Mouse (Mus musculus) skeletal muscle tissue, adult 2 months (tissue): ENCODE measurements around the gene Catspere2.
"Not testable (repeated sequence)": the region's sequence is repeated elsewhere in the genome, so short reads cannot be mapped to it uniquely, and the experiment has no call there.

Experiments used
- DNase-seq: peaks from one replicate; pipeline ENCODE4 v3.0.0-alpha.2; 2012; ENCODE audit warnings: low read depth, low spot score

Catspere2 gene

GRCm38 (mm10) chr1:177983024-177983450 lies at the start of gene Catspere2:
Gene Catspere2 (plus strand): TSS chr1:177983423.
- DNase-seq, result peak; percentile 93

DNA sequence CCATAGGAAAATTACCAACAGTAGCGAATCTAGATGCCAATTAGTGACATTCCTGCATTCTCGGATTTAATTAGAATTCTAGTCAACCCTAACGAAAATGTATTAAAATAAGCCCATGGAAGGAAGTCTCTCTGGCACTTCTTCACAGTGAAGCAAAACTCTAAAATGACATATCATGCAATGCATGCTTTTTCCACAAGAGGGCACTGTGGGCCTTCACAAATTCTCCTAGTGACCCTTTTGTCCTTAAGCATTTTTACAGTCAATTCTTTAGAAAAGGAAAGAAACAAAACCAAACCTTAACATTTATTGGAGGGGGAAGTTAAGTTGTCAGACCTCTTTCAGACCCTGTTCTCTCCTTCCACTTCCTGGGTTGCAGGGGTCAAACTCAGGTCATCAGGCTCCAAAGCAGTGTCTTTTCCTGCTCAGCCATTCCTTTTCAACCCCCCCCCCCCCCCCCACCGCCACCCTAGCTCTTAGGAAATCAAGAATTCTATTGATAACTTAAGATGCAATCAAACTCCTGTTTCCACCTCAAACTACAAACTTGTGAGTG lies 42.7 kb upstream of the Catspere2 start:
- DNase-seq, result not testable (repeated sequence)

GRCm38 (mm10) chr1:177981276-177981675 lies 1.9 kb upstream of the Catspere2 start:
- no peak for DNase-seq

DNA sequence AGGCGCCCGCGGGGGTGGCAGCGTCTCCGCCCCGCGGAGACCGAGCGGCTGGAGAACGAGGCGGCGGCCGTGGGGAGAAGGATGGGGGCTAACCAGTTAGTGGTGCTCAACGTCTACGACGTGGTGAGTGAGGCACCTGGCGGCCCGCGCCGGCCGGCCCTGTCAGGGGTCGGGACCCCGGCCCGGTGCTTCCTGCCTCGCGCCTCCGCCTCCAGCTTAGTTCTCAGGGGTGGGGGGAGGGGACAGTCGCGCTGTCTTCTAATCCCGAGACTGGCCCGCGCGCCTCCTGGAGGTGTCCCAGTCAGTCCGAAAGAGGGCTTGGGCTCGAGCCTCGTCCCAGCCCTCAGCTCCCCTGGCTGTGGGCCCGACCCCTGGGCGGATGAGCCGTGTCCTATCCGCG lies 359 bp downstream of the Catspere2 start:
- DNase-seq, result not testable (repeated sequence)

GRCm38 (mm10) chr1:177984206-177984605 lies 983 bp downstream of the Catspere2 start:
- DNase-seq, result no peak

GRCm38 (mm10) chr1:177987476-177987875 lies 4.3 kb downstream of the Catspere2 start:
- DNase-seq, result not testable (repeated sequence)

GRCm38 (mm10) chr1:178072798-178073197 lies 89.6 kb downstream of the Catspere2 start:
- DNase-seq, result not testable (repeated sequence)

- DNase-seq, result not testable (repeated sequence)
Measured at GRCm38 (mm10) chr1:178097865-178098264, 114.6 kb downstream of the Catspere2 start.

DNA sequence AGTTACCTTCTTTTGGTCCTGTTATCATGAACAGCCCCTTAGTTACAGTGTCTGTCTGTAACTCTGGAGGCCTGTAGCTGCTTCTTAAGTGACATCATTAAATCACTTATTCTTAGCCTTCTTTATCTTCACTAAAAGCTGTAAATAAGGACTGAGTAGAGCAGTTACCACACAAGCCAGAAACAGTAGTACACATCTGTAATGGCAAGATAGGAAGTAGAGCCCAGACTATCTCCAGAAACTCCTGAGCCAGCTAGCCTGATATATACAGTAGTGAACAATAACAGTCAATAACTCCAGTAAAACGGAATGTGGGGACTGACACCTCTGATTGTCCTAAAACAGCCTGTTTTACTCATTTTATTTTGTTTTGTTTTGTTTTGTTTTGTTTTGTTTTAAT lies 125.3 kb downstream of the Catspere2 start:
- DNase-seq, result not testable (repeated sequence)

- not testable (repeated sequence) for DNase-seq
Measured at GRCm38 (mm10) chr1:178122236-178122635, 139.0 kb downstream of the Catspere2 start.

DNA sequence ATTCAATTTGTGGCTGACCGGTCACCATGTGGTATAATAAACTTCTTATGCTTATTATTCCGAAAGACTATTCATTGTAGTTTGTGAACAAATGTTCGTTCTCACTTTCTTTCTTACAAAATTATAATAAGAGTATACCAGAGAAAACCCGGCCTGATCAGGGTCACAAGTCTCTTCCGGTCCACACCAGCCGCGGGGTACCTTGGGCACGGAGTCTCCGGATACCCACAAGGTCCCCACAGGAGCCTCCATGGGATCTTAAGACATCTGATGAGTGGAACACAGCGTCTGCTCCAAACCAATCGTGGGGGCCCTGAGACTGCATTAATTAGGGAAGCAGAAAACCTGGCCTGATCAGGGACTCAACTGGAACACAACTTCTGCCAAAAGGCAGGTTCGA lies 151.1 kb downstream of the Catspere2 start:
- no peak for DNase-seq

- peak; percentile 2 for DNase-seq
Measured at GRCm38 (mm10) chr1:178146513-178146912, 163.3 kb downstream of the Catspere2 start.

DNA sequence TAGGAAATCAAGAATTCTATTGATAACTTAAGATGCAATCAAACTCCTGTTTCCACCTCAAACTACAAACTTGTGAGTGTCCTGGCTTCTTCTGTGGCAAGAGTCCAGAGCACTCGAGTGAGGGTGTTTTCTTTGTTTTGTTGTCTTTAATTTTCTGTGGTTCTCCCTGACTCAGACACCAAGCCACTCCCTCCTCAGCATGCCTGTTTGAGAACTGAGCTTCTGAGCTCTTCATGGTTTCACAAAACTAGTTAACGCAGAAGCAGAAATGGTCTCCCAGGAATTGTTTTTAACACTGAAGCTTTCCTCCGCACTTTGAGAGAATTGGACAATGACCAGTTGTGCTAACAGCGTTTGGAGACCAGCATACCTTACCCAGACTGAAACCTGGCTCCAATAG lies 163.7 kb downstream of the Catspere2 start:
- DNase-seq, result not testable (repeated sequence)

- no peak for DNase-seq
Measured at GRCm38 (mm10) chr1:178182251-178182650, 199.0 kb downstream of the Catspere2 start.

DNA sequence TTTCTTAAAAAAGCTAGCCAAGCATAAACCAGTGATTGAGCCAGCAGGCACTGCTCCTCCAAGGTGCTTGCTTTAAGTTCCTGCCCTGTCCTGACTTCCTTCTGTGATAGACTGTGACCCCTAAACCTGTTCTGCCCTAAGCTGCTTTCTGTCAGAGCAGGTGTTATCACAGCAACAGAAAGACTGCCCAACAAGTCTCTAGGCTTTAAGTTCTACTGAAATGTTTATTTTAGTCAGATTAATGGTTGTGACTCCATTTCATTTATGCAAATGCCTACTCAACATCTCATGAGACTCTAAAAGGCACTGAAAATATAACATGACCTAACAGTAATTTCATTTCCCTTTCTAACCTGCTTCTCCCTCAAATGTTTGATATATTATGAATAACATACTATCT lies 202.4 kb downstream of the Catspere2 start:
- no peak for DNase-seq

DNA sequence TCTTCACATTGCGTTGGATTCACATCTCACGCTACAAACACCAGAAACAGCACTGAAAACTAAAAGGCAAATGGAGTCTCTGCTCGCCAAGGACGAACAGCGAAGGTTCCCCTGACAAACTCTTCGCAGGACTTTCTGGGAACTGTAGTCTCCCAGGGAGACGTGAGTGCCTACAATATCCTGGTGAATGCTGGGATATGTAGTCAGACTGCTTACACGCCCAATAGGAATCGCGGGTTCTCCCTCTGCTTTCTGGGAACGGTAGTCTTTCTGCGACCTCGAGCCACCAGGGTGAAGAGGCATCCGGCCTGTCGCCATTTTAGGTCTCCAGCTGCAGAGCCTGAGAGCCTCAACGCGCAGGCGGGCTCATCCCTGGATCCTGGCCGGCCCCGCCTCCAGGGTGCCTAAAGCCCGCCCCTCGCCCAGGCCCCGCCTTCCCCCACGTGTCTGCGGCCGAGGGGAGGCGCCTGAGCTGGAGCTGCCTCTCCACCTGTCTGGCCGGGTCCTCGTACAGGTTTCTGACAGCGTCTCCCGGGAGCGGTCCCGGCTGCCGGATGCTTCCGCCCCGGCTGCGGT lies 204.1 kb downstream of the Catspere2 start, which contains the start of gene Desi2:
Gene Desi2, plus strand, starts transcription at position 202 of the 576 bp plus-strand sequence.
- peak; percentile 97 for DNase-seq

DNA sequence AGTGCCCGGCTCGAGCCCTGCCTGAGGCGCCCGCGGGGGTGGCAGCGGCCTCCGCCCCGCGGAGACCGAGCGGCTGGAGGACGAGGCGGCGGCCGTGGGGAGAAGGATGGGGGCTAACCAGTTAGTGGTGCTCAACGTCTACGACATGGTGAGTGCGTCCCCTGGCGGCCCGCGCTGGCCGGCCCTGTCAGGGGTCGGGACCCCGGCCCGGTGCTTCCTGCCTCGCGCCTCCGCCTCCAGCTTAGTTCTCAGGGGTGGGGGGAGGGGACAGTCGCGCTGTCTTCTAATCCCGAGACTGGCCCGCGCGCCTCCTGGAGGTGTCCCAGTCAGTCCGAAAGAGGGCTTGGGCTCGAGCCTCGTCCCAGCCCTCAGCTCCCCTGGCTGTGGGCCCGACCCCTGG lies 204.6 kb downstream of the Catspere2 start:
- not testable (repeated sequence) for DNase-seq

GRCm38 (mm10) chr1:178188386-178188785 lies 205.2 kb downstream of the Catspere2 start:
- DNase-seq, result no peak

DNA sequence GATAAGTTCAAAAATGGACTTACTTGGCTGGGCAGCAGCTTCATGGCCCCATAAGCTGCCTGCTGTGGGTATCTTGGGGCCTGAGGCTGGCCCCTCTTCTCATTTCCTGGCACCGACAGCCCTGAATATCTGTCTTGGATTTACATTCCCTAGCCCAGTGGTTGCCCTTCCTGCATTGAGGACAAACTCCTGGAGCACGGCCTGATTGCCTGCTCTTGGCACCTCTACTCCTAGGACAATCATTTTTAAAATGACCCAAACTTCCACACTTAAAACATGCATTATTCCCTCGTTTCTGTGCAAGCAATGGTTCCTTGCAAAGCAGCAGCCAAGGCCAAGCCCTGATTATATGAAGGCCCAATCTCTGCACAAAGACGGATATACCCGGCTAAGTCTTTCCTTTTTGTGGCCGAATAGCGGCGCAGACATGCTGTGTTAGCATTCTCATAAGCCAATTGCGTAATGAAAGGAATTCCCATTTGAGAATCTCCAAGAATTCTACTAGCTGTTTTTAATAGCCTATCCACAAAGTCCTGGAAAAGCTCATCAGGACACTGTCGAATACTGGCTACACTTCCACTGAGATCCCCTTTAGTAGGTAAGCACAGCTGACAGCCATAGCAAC lies 222.6 kb downstream of the Catspere2 start:
- peak; percentile 31 for DNase-seq

DNA sequence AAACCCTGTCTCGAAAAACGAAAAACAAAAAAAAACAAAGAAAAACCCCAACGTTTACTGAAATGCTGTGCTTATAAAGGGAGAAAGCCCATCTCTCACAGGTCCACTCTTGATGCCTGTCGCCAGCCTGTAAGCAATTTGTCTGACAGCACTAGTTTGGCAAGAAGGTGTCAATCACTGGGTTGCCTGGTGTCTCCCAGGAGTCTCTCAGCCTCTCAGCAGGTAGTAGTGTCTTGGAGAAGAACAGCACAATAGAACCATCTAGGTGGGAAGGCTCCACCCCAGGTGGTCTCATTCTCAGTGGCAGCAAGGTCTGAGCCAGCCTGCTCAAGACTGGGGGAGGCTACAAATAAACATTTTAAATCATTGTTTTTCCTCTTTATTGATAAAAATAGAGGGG lies 224.6 kb downstream of the Catspere2 start:
- DNase-seq, result not testable (repeated sequence)

- DNase-seq, result peak; percentile 13
Measured at GRCm38 (mm10) chr1:178209966-178210365, 226.7 kb downstream of the Catspere2 start.

DNA sequence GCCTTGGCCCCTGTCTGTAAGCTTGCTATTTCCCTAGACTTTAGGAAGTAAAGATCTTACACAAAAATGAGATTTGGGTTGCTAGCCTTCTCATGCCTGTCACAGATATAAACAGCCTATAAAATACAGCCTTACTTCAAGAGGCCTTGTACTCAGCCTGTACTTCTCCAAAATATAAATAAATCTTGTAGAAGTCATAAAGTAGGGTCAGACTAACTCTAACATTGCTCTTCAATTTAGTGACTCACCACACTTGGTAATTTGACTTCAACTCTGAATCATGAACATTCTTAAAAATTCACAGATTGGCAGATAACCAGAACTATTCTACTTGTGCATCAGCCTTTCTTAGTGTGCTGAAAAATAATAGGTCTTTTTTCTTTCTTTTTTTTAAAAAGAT lies 233.9 kb downstream of the Catspere2 start:
- no peak for DNase-seq

DNA sequence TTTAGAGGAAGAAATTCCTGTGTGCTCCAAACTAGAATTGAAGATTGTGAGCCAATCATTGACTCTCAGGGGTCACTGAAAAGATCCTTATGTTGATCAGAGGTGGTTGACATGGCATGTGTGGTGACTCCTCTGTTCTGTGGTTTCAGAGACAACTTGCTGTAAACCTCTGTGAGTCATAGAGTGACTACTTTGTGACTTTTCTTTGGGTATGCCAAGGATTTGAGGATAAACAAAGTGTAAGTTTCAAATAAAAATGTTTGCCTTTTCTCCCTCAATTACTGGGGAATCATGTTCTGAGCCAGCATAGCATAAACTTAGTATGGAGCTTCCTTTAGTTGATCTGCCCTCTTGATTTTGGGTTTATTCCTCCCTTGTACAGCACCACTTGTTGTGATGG lies 235.1 kb downstream of the Catspere2 start:
- DNase-seq, result no peak
